Mouse (Mus musculus): Measurements from ENCODE around the gene Hmgcs2. TPM values are rescaled to one million over a fixed set of nuclear protein-coding genes. Genes with fewer than 3 reads are reported as not detected.

The Hmgcs2 gene
- polyA plus RNA-seq, 1 experiment from 2014 or later, result 0.50 TPM

DNA sequence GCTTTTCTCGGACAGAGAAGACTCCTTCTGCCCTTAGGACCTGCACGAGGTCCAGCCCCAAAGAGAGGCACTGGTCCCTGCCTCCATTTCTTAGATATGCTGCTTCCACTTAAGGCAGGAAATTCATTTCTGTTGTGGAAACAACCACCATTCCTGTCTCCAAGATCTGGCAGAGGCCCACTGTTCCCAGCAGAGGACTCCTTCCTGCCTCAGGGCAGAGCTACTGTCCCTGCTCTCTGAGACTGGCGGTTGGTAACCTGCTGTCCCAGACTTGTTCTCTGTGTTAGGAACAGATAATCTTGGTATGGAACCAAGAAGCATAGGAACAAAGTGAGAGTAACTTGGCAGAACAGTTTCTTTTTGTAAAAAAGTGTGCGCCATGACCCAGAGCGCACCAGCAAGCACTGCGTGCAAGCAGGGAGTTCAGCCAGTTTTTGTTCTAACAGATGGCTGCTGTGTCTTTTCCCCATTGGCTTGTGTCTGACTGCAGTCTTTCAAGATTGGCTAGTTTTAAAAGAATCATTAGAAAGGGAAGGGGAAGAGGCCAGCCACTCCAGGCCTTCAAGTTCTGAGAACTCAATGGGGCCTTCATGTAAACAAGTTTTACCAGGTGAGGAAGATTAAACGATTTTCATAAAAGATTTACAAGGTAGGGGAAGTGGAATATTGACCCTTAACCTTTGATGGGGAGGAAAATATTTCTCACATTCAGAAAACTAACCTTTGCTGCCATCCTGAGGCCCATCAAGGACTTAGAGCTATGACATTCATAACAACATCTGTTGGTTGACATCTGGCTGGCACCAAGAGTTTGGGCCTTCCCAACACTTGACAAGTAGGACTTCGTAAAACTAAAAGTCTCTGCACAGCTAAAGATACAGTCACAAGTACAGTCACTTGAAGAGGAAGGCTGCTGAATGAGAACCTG is 25.3 kb upstream of the Hmgcs2 start:
- 92% methylated on average over 8 of the region's 8 CpGs for WGBS
- no peaks in the 10 kb centered on the region for H3K27me3 ChIP-seq (ENCODE audit: poor library complexity, severe bottlenecking)

DNA sequence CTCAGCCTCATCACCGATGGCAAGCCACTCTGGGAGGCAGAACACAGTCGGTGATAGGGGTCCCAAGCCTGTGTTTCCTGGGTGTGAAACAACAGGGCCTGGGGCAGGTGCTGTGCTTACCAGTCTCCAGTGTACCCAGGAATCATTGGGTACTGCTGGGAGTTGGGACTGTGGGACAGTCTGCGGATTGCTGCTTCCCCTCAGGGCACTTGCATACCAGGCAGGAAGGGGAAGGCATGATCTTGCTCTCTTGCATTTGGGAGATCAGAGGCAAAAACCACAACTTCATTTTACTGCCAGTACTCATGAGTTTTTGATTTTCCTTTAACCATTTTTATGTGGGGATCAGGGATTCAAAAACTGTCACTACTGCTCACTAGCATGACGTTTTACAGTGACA is 21.5 kb upstream of the Hmgcs2 start:
- Histone ChIP-seq H3K4me3 (no peak overlapping the region), H3K27me3 (ENCODE audit: poor library complexity, severe bottlenecking) (no peaks in the 10 kb centered on the region), H3K9me3 (no peaks in the 10 kb centered on the region), H3K36me3 (replicated peaks) (no peaks in the 10 kb centered on the region), H3K4me1 (no peaks in the 10 kb centered on the region), H3K27ac (no peak overlapping the region)
- WGBS, result 87% methylated on average over 4 of the region's 4 CpGs
- DNase-seq (ENCODE audit: extremely low spot score, low spot score), result no peak

More for the DNA sequence above, 25.3 kb upstream of the Hmgcs2 start:
- Histone ChIP-seq H3K4me3 (no peak overlapping the region), H3K27ac (no peak overlapping the region), H3K9me3 (peaks cover 11% of the 10 kb centered on the region; the same call in 1 of the 2 replicates), H3K36me3 (replicated peaks) (no peaks in the 10 kb centered on the region), H3K4me1 (no peaks in the 10 kb centered on the region)
- DNase-seq (ENCODE audit: extremely low spot score, low spot score), result no peak

DNA sequence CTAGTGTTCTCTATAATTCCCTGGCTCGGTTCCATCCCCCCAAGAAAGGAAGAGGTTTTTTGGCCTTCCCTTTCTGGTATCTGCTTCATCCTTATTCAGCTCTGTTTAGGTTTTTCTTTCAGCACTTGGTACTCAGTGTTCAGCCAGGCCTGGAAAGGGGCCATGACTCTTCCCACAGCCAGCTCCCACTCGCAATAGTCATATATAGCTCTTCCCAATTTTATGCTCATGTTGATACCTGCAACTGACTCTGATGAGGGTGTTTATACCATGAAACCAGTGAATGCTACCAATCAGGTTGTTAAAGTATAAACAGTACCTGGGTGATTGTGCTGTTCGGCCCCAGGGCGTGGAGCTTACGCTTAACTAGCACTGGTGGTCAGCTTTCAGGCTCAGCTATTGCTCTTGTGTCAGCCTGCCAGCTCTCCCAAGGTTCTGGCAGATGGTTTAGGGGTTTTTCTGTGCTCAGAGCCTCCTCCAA is 20.9 kb upstream of the Hmgcs2 start:
- H3K27me3 ChIP-seq (ENCODE audit: poor library complexity, severe bottlenecking), result no peaks in the 10 kb centered on the region
- WGBS, result 95% methylated on average over 5 of the region's 5 CpGs
- H3K27ac ChIP-seq, result no peak overlapping the region
- DNase-seq (ENCODE audit: extremely low spot score, low spot score), result no peak
- H3K9me3 ChIP-seq, result no peaks in the 10 kb centered on the region
- H3K4me3 ChIP-seq, result no peak overlapping the region
- no peaks in the 10 kb centered on the region for H3K36me3 ChIP-seq (replicated peaks)
- no peaks in the 10 kb centered on the region for H3K4me1 ChIP-seq

DNA sequence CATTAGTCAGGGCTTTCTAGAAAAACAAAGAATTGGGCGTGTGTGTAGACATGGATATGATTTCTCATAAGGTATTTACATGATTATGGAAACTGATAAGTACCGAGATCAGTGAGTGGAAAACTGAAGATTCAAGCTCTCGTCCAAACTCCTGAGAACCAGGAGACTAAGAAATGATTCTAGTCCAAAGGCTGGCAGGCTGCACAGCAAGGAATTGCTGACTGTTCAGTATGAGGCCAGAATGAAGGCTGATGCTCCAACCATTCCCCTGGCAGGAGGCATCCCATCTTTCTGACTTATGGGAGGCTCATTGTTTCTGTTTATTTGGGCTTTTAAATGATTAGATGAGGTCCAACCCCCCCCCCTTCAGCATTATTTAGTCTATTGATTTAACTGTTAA is 19.7 kb upstream of the Hmgcs2 start:
- 87% methylated on average over 3 of the region's 3 CpGs for WGBS
- Histone ChIP-seq H3K27me3 (ENCODE audit: poor library complexity, severe bottlenecking) (no peaks in the 10 kb centered on the region), H3K4me1 (no peaks in the 10 kb centered on the region), H3K4me3 (no peak overlapping the region), H3K27ac (no peak overlapping the region), H3K36me3 (replicated peaks) (no peaks in the 10 kb centered on the region), H3K9me3 (no peaks in the 10 kb centered on the region)
- DNase-seq (ENCODE audit: extremely low spot score, low spot score), result no peak

DNA sequence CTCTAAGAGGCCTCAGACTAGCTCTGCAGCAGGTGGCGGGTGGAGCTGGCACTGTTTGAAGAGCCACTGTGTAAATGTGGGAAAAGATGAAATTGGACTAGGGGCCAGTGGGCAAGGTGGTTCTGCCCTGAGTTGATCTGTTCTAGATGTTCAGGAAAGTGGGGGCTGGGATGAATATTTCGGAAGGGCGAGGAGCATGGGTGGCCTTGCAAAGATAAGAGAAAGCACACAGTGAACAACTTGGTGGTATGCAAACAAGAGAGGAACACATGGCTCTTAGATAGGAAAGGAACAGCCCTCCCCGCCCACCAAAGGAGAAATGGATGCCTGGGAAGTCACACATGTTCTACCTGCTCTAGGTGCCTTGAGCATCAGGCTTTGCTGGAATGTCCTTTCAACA is 18.8 kb upstream of the Hmgcs2 start:
- Histone ChIP-seq H3K27ac (no peak overlapping the region), H3K36me3 (replicated peaks) (no peaks in the 10 kb centered on the region), H3K9me3 (no peaks in the 10 kb centered on the region), H3K27me3 (ENCODE audit: poor library complexity, severe bottlenecking) (no peaks in the 10 kb centered on the region), H3K4me1 (peaks cover 3% of the 10 kb centered on the region; the same call in 1 of the 2 replicates), H3K4me3 (no peak overlapping the region)
- DNase-seq (ENCODE audit: extremely low spot score, low spot score), result no peak
- 94% methylated on average over 4 of the region's 4 CpGs for whole genome bisulfite sequencing

DNA sequence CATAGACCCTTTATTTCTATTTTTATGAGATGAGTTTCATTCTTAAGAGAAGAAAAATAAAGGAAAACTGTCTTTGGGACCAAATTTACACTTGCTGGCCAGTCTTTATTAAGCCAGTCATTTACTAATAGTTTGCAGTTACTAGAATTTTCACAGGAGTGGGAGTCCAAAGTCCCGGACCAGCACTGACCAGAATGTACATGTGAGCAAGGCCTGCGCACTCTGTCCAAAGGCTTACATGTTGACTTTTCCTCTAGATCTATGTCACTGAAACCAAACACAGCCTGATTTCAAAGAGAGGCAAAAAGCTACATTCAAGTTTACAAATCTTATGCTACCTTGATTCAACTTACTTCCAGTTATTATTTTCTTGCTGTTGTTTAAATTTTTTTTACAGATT is 18.1 kb upstream of the Hmgcs2 start:
- Histone ChIP-seq H3K27me3 (ENCODE audit: poor library complexity, severe bottlenecking) (no peaks in the 10 kb centered on the region), H3K4me3 (no peak overlapping the region), H3K36me3 (replicated peaks) (no peaks in the 10 kb centered on the region), H3K27ac (no peak overlapping the region), H3K4me1 (peaks cover 10% of the 10 kb centered on the region), H3K9me3 (no peaks in the 10 kb centered on the region)
- no peak for DNase-seq (ENCODE audit: extremely low spot score, low spot score)
- 96% methylated on average over 2 of the region's 2 CpGs for WGBS

DNA sequence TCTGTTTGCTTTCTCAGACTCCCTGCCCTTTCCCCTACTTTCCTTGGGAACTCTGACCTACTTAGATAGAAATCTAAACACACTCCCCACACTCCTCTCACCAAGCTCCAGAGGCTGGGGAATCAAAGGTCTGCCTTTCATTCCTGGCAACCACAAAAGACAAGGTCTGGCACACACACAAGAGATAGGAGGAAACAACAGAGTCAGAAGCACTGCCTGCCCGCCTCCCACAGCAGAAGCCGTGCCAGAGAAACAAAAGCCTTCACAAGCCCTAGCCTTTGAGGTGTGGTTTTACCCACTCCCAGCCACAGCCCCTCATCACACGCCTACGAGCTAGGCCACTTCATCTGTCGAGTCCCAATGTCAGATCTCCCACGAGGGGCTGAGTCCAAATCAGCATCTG is 13.0 kb upstream of the Hmgcs2 start:
- Histone ChIP-seq H3K4me1 (peaks cover 18% of the 10 kb centered on the region), H3K27me3 (ENCODE audit: poor library complexity, severe bottlenecking) (no peaks in the 10 kb centered on the region), H3K9me3 (no peaks in the 10 kb centered on the region), H3K27ac (peak overlapping the region; percentile 70), H3K4me3 (no peak overlapping the region), H3K36me3 (replicated peaks) (no peaks in the 10 kb centered on the region)
- WGBS, result 24% methylated on average over 6 of the region's 6 CpGs
- no peak for DNase-seq (ENCODE audit: extremely low spot score, low spot score)

DNA sequence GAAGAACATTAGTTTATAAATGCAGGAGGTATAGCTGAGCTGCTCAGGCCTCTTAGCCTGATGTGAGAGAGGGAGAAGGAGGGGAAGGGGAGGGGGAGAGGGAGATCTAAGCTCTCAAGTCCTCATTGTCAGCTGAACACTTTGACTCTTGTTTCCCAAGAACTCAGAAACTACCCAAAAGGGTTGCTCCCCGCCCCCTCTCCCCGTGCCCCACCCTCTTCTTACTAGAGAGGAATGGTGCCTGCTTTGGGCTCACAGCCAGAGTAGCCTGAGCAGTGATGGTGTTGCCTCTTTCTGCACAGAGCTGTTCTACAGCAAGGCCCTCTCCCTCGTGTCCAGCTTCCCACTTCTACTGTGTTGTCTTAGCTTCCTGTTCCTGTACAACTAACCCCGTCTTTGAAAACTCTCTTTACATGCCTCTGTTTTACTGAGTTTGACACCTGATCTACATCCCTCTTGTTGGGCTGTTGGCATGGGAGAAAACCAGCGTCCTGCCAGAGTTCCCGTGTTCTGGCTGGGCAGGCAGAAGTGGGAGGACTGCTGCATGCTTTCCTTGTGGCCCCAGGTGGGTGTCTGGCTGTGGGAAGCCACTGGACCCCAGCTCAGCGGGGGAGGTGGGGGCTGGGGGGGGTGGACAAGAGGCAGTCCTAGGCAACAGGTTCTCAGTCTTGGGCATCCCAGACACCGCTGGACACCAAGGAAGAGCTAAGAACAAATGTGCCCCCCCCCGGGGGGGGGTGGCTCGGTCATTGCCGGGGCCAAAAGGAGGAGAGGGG is 6.4 kb upstream of the Hmgcs2 start:
- no peak for DNase-seq (ENCODE audit: extremely low spot score, low spot score)
- Histone ChIP-seq H3K36me3 (replicated peaks) (no peaks in the 10 kb centered on the region), H3K27me3 (ENCODE audit: poor library complexity, severe bottlenecking) (no peaks in the 10 kb centered on the region), H3K4me3 (no peak overlapping the region), H3K27ac (peak overlapping the region; percentile 63), H3K4me1 (peaks cover 15% of the 10 kb centered on the region), H3K9me3 (no peaks in the 10 kb centered on the region)
- 72% methylated on average over 11 of the region's 11 CpGs for WGBS

DNA sequence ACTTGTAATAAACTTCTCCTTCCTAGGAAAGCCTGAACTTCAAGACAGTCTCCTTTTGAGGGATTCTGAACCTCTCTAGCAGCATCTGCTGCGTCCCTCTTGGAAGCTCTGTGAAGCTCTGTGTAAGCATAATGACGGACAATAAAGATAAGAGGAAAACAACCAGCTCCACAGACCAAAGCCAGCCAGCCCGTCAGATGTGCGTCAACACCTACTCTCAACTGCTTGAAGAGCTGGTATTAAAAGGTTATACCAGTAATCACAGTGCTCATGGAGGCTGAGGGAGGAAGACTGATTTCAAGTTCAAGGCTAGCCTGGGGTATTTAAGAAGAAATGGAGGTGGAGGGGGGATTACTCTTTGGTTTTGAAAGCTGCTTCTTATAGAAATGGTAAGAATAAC is 553 bp upstream of the Hmgcs2 start:
- 92% methylated on average over 4 of the region's 4 CpGs for WGBS
- Histone ChIP-seq H3K27me3 (ENCODE audit: poor library complexity, severe bottlenecking) (no peaks in the 10 kb centered on the region), H3K36me3 (replicated peaks) (no peaks in the 10 kb centered on the region), H3K9me3 (no peaks in the 10 kb centered on the region), H3K4me3 (no peak overlapping the region), H3K4me1 (peaks cover 23% of the 10 kb centered on the region), H3K27ac (no peak overlapping the region)
- DNase-seq (ENCODE audit: extremely low spot score, low spot score), result no peak

DNA sequence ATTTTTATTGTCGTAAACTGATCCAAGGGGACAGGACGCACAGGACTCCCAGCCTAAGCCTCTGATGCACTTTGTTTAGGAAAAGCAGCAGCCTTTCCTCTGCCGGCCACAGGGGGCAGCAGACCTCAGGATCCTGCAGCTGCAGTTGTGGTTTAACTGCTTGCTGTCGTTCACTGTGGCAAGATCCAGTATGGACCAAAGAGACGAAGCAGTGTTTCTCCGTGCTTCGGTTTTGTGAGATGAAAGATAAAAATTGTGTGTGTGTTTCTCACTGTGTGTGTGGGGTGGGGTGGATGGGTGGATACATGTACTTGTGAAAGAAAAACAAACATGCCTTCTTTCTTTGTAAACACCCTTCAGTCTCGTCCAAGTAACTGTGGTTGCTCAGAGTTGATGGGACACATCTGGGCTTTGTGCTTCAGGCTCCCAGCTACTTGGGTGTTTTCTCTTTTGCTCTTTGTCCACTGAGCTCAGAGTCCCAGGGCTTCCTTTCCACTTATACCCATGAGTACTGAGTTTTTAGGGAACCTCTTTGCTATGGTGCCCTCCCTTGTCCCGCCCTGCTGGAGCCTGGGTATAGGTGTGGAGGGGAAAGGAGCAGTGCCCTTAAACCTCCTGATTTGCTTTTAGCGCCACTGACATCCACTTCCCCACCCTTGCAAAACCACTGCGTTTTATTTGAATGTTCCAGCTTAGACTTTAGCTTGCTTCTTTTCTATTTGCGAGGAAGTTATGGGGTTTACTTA is 871 bp downstream of the Hmgcs2 start:
- no peaks in the 10 kb centered on the region for H3K27me3 ChIP-seq (ENCODE audit: poor library complexity, severe bottlenecking)
- WGBS, result 48% methylated on average over 12 of the region's 12 CpGs
- no peak overlapping the region for H3K27ac ChIP-seq
- peaks cover 23% of the 10 kb centered on the region for H3K4me1 ChIP-seq
- no peak overlapping the region for H3K4me3 ChIP-seq
- no peaks in the 10 kb centered on the region for H3K36me3 ChIP-seq (replicated peaks)
- DNase-seq (ENCODE audit: extremely low spot score, low spot score), result peak; percentile 50
- no peaks in the 10 kb centered on the region for H3K9me3 ChIP-seq

DNA sequence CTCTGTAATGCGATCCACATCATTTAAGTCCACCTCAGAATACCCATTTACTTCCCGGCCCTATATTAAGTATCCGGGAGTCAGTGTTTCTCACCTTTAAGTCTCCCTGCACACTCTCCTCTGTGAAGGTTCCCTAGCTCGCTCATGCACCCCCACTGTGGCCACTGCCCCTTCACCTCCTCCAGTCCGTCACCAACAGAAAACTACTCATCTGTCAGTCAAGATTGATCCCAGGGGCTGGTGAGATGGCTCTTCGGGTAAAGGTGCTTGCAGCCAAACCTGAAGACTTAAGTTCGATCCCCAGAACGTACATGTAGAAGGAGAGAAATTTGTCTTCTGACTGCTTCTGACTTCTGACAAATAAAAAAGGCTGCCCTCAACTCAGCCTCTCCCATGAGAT is 2.2 kb downstream of the Hmgcs2 start:
- Histone ChIP-seq H3K36me3 (replicated peaks) (no peaks in the 10 kb centered on the region), H3K27me3 (ENCODE audit: poor library complexity, severe bottlenecking) (no peaks in the 10 kb centered on the region), H3K4me1 (peaks cover 23% of the 10 kb centered on the region), H3K9me3 (no peaks in the 10 kb centered on the region), H3K27ac (no peak overlapping the region), H3K4me3 (no peak overlapping the region)
- WGBS, result 92% methylated on average over 8 of the region's 8 CpGs
- DNase-seq (ENCODE audit: extremely low spot score, low spot score), result no peak

DNA sequence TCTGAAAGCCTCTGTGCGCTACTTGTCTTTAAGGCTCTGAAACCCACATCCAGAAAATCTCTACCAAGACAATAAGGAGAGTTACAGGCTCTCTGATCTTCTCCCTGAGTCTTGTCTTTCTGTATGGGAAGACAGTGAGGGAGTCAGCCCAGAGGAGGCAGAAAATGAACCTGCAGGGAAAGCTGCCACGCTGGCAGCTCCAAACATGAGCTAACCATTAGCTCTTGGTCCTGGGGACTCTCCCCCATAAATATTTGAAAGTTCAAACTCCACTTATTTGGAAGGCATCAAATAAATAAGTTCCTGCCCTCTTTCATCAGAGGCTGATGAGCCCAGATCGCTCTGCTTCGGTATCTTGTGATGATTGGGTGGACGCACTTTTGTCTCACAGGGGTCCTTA is 3.0 kb downstream of the Hmgcs2 start:
- no peak for DNase-seq (ENCODE audit: extremely low spot score, low spot score)
- Histone ChIP-seq H3K27ac (no peak overlapping the region), H3K9me3 (no peaks in the 10 kb centered on the region), H3K36me3 (replicated peaks) (no peaks in the 10 kb centered on the region), H3K27me3 (ENCODE audit: poor library complexity, severe bottlenecking) (no peaks in the 10 kb centered on the region), H3K4me3 (no peak overlapping the region), H3K4me1 (peaks cover 22% of the 10 kb centered on the region)
- 89% methylated on average over 5 of the region's 5 CpGs for WGBS
